Mouse (Mus musculus) midbrain, embryonic 14.5 days (tissue): ENCODE data around the gene Sh2b2. TPM values are rescaled to one million over a fixed set of nuclear protein-coding genes. Genes with fewer than 3 reads are reported as not detected.
A peak's percentile ranks its signal among the peaks of the same experiment; 100 is the strongest.
"Not testable (repeated sequence)": the region's sequence is repeated elsewhere in the genome, so short reads cannot be mapped to it uniquely, and the experiment has no call there.

Source experiments
- ATAC-seq: fragments of 200-750 bp; cut with Nextera tagmentation; 2 replicates; pipeline ENCODE4 v1.8.0; 2017; ENCODE audit warnings: moderate number of reproducible peaks, moderate library complexity; ENCODE audit not compliant: low FRiP score, low TSS enrichment
- DNase-seq: peaks from one replicate; pipeline ENCODE4 v3.0.0-alpha.2; 2015
- H3K27ac ChIP-seq: fragments of 300-500 bp; sonication (generic); replicated peaks from 2 replicates; pipeline ENCODE4 v1.5.1; 2014; ENCODE audit warnings: mild to moderate bottlenecking, low read depth, low read length, moderate library complexity
- H3K27me3 ChIP-seq: fragments of 300-500 bp; sonication (generic); 2 replicates; pipeline ENCODE4 v1.6.1; 2014; ENCODE audit warnings: low read length, control low read depth, mixed read lengths; ENCODE audit not compliant: control insufficient read depth, insufficient read depth
- H3K36me3 ChIP-seq: fragments of 300-500 bp; sonication (generic); 2 replicates; pipeline ENCODE4 v1.6.1; 2014; ENCODE audit warnings: low read length, control low read depth; ENCODE audit not compliant: control insufficient read depth, insufficient read depth
- H3K4me1 ChIP-seq: fragments of 300-500 bp; sonication (generic); 2 replicates; pipeline ENCODE4 v1.6.1; 2014; ENCODE audit warnings: mild to moderate bottlenecking, antibody characterized with exemption, low read length, control low read depth; ENCODE audit not compliant: control insufficient read depth, insufficient read depth
- H3K4me2 ChIP-seq: fragments of 300-500 bp; sonication (generic); 2 replicates; pipeline ENCODE4 v1.6.1; 2014; ENCODE audit warnings: mild to moderate bottlenecking, low read length, moderate library complexity
- H3K4me3 ChIP-seq: fragments of 300-500 bp; sonication (generic); replicated peaks from 2 replicates; pipeline ENCODE4 v1.5.1; 2014; ENCODE audit warnings: low read depth, low read length
- H3K9ac ChIP-seq: fragments of 300-500 bp; sonication (generic); replicated peaks from 2 replicates; pipeline ENCODE4 v1.6.1; 2014; ENCODE audit warnings: mild to moderate bottlenecking, low read length, moderate library complexity
- H3K9me3 ChIP-seq: fragments of 300-500 bp; sonication (generic); 2 replicates; pipeline ENCODE4 v1.6.1; 2016; ENCODE audit warnings: low read length, control low read depth, mixed read lengths; ENCODE audit not compliant: control insufficient read depth
- WGBS: fragments of 180-500 bp; shearing (Covaris S2); extraction: QIAGEN DNeasy Blood & Tissue Kit; methylation state at CpG from one replicate; pipeline ENCODE4 v1.1.7; 2014; 5-methylcytosine and 5-hydroxymethylcytosine counted together
- polyA plus RNA-seq: library from polyadenylated mRNA; unstranded; fragments of >200 nt; fragmentation: Nextera tagmentation; extraction: Ambion mirVana; gene quantifications from 2 replicates; pipeline ENCODE4 v1.2.1, GENCODE M21; 2014

Gene Sh2b2
- polyA plus RNA-seq, 1 experiment from 2014 or later, result 23.9 TPM

- Histone ChIP-seq H3K4me2 (no peak overlapping the region), H3K4me3 (no peak overlapping the region), H3K36me3 (peaks cover 43% of the 10 kb centered on the region), H3K4me1 (no peaks in the 10 kb centered on the region), H3K27ac (no peak overlapping the region), H3K9ac (no peak overlapping the region), H3K9me3 (no peaks in the 10 kb centered on the region), H3K27me3 (no peaks in the 10 kb centered on the region)
- WGBS, result 83% methylated on average over 12 of the region's 12 CpGs
- DNase-seq (no peak), ATAC-seq (no peak)
Observed at GRCm38 (mm10) chr5:136218585-136218984, 27.8 kb downstream of the Sh2b2 start.

- DNase-seq, result no peak
- H3K36me3 ChIP-seq, result peaks cover 40% of the 10 kb centered on the region
Observed at GRCm38 (mm10) chr5:136217932-136218381, 28.4 kb downstream of the Sh2b2 start.

GRCm38 (mm10) chr5:136217004-136217665 is 29.2 kb downstream of the Sh2b2 start:
- Histone ChIP-seq H3K27me3 (no peaks in the 10 kb centered on the region), H3K9me3 (no peaks in the 10 kb centered on the region), H3K4me3 (no peak overlapping the region), H3K4me2 (no peak overlapping the region), H3K27ac (no peak overlapping the region), H3K36me3 (peaks cover 35% of the 10 kb centered on the region), H3K9ac (no peak overlapping the region), H3K4me1 (no peaks in the 10 kb centered on the region)
- ATAC-seq, result no peak
- WGBS, result 87% methylated on average over 18 of the region's 18 CpGs
- DNase-seq, result no peak

More at GRCm38 (mm10) chr5:136217932-136218381, 28.4 kb downstream of the Sh2b2 start:
- WGBS, result 71% methylated on average over 4 of the region's 4 CpGs
- ATAC-seq, result no peak
- Histone ChIP-seq H3K9ac (no peak overlapping the region), H3K4me3 (no peak overlapping the region), H3K9me3 (no peaks in the 10 kb centered on the region), H3K27me3 (no peaks in the 10 kb centered on the region), H3K27ac (no peak overlapping the region), H3K4me2 (no peak overlapping the region), H3K4me1 (no peaks in the 10 kb centered on the region)

- Histone ChIP-seq H3K9me3 (no peaks in the 10 kb centered on the region), H3K9ac (no peak overlapping the region), H3K4me1 (no peaks in the 10 kb centered on the region), H3K27ac (no peak overlapping the region), H3K27me3 (no peaks in the 10 kb centered on the region), H3K36me3 (peaks cover 23% of the 10 kb centered on the region), H3K4me3 (no peak overlapping the region), H3K4me2 (no peak overlapping the region)
- 64% methylated on average over 5 of the region's 5 CpGs for WGBS
- DNase-seq, result peak; percentile 30
- no peak for ATAC-seq
Observed at GRCm38 (mm10) chr5:136215958-136216357, 30.4 kb downstream of the Sh2b2 start.

GRCm38 (mm10) chr5:136215211-136215610 is 31.1 kb downstream of the Sh2b2 start:
- H3K27me3 ChIP-seq, result no peaks in the 10 kb centered on the region
- DNase-seq, result no peak
- ATAC-seq, result no peak
- H3K9me3 ChIP-seq, result no peaks in the 10 kb centered on the region
- H3K27ac ChIP-seq, result no peak overlapping the region
- WGBS, result 90% methylated on average over 3 of the region's 3 CpGs
- no peak overlapping the region for H3K9ac ChIP-seq
- H3K4me3 ChIP-seq, result no peak overlapping the region
- H3K36me3 ChIP-seq, result peaks cover 17% of the 10 kb centered on the region
- no peak overlapping the region for H3K4me2 ChIP-seq
- no peaks in the 10 kb centered on the region for H3K4me1 ChIP-seq

GRCm38 (mm10) chr5:136213716-136214115 is 32.6 kb downstream of the Sh2b2 start:
- Histone ChIP-seq H3K4me1 (no peaks in the 10 kb centered on the region), H3K9ac (no peak overlapping the region), H3K9me3 (no peaks in the 10 kb centered on the region), H3K27me3 (no peaks in the 10 kb centered on the region), H3K4me2 (no peak overlapping the region), H3K36me3 (peaks cover 7% of the 10 kb centered on the region), H3K27ac (no peak overlapping the region), H3K4me3 (no peak overlapping the region)
- 87% methylated on average over 5 of the region's 5 CpGs for WGBS
- ATAC-seq (no peak), DNase-seq (no peak)

- H3K4me3 ChIP-seq, result no peak overlapping the region
- H3K9ac ChIP-seq, result no peak overlapping the region
- H3K36me3 ChIP-seq, result no peaks in the 10 kb centered on the region
- no peaks in the 10 kb centered on the region for H3K9me3 ChIP-seq
- no peaks in the 10 kb centered on the region for H3K4me1 ChIP-seq
- ATAC-seq (no peak), DNase-seq (no peak)
- no peak overlapping the region for H3K27ac ChIP-seq
- H3K27me3 ChIP-seq, result no peaks in the 10 kb centered on the region
- WGBS, result 95% methylated on average over 11 of the region's 11 CpGs
- no peak overlapping the region for H3K4me2 ChIP-seq
Observed at GRCm38 (mm10) chr5:136212716-136213115, 33.6 kb downstream of the Sh2b2 start.

- not testable (repeated sequence) for ATAC-seq, H3K4me2 ChIP-seq, H3K4me3 ChIP-seq, H3K27ac ChIP-seq, H3K9me3 ChIP-seq, H3K27me3 ChIP-seq, H3K9ac ChIP-seq, H3K36me3 ChIP-seq, H3K4me1 ChIP-seq, DNase-seq
- 92% methylated on average over 14 of the region's 14 CpGs for WGBS
Observed at GRCm38 (mm10) chr5:136211341-136212102, 34.8 kb downstream of the Sh2b2 start.

- 70% methylated on average over 5 of the region's 5 CpGs for WGBS
- Histone ChIP-seq H3K4me3 (no peak overlapping the region), H3K4me2 (no peak overlapping the region), H3K4me1 (no peaks in the 10 kb centered on the region), H3K9me3 (no peaks in the 10 kb centered on the region), H3K27ac (no peak overlapping the region), H3K27me3 (no peaks in the 10 kb centered on the region), H3K9ac (no peak overlapping the region), H3K36me3 (no peaks in the 10 kb centered on the region)
- ATAC-seq (no peak), DNase-seq (no peak)
Observed at GRCm38 (mm10) chr5:136210549-136210948, 35.8 kb downstream of the Sh2b2 start.
